Mouse (Mus musculus) T-helper 17 cell (primary cell): ENCODE measurements at regions not wholly inside any gene's neighbourhood (a gene's known extent, or its start where the extent isn't known, plus 50 kb on each side); places are given as distances from the start of the nearest gene placed in this dataset.
"Not testable (repeated sequence)": the region's sequence is repeated elsewhere in the genome, so short reads cannot be mapped to it uniquely, and the experiment has no call there.

ENCODE experiments used
- in situ Hi-C, 2 experiments: fragments of 300-600 bp; cut with MboI, MseI; formaldehyde crosslinking; loops; 1 replicate in 1 of 2; 2 replicates in 1 of 2; pipeline ENCODE4 v1.15.1; 2025; ENCODE audit warnings: high pct_unique_total_duplicates in 2 of 2

DNA sequence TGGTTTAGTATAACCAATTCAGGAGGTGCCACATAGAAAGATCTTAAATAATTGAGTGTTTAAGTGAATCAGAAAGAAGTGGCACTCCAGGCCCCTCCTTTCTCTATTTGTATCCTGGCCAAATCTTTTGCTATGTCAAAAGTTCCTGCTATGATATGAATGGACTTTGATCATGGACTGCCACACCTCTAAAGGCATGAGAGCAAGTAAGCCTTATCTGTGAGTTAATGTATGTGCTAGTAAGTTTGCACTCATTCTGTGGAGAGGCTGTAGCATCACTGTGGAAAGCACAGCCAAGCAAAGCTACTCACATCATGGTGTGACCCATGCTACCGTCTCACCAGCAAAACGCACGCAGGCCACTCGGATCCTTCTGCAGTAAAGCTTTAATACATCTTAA lies 140.2 kb downstream of the Jrkl start:
- in situ Hi-C loops, result no loop called here

DNA sequence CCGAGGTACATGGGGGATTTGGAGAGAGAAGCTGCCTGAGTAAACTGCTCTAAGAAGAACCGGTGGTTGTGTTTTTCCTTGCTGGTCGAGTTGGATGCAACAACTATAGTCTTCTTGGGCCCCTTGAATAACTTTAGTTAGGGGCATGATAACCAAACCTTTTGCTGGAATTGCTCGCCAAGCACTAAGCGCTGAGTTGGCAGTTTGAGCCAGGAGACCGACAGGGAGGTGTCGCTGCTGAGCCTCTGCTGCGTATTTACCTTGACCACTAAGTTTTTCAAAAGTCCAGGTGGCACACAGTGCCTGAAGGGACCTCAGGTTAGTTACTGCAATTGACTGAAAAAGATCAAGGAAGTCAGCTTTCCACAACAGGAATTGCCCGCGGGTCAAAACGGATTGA lies 162.0 kb downstream of the Jrkl start:
- in situ Hi-C loops, result no loop called here

DNA sequence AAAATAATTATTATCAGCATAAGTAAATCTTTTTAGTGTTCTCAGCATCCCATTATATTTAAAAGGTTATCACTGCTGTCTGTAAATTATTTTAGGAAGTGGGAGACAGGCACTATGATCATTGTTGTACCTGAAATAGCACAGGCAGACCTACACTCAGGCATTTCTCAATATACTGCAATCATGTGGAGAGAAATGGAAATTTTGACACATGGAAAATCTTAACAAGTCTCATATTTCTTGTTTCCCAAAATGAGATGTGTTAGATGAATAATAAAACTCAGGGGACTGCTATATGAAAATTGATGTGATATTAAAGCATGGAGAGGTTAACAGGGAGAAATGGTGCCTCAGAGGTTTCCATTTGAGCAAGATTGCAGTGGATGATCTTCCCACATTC lies 196.6 kb downstream of the Jrkl start:
- in situ Hi-C loops, result no loop called here

DNA sequence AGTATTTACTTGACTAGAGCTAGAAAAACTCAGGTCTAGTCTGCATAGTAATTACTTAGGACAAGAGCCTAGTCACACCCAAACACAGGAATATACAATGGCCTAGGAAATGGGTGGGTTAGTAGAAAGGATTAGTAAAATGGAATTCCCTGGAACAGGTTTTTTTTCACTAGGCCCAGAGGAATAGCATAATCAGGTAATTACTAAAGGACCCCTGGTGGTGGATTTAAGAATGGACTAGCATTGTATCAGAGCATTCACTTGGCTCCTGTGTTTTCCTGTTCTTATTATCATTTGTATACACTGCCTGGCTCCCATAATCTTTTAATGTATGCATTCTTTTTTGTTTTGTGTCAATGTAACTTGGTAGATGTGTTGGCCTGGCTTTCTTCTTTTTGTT lies 226.6 kb downstream of the Jrkl start:
- in situ Hi-C loops, result loop anchor here in 1 of 2 experiments (10.0 kb wide), 1 partner anchor 1524 kb away; no protein-coding TSS in a partner anchor

DNA sequence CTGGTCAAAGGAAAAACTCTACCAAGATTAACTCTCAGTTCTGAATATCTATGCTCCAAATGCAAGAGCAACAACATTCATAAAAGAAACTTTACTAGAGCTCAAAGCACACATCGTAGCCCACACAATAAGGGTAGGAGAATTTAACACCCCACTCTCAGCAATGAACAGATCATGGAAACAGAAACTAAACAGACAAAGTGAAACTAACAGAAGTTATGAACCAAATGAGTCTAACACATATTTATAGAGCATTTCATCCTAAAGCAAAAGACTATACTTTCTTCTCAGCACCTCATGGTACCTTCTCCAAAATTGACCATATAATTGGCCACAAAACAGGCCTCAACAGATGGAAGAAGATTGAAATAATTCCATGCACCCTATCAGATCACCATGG lies 262.4 kb downstream of the Jrkl start:
- in situ Hi-C loops, result not testable (repeated sequence)

DNA sequence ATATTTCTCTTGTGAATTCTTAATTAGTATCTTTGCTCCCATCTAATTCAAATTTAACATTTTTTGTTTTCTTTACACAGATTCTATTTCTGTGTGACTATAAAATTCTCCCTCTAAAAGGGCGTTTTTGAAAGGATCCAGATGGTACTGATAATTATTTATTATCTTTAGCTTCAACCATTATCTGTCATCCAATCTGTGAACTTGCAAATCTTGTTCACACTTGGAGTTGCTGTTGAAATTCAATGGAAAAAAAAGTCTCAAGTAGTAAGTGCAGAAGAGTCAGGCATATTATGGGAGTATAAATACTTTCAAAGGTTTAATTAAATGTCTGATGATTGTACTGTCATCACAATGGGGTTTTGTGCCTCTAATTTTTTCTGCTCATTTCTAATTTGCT lies 272.6 kb downstream of the Jrkl start:
- in situ Hi-C loops, result no loop called here

DNA sequence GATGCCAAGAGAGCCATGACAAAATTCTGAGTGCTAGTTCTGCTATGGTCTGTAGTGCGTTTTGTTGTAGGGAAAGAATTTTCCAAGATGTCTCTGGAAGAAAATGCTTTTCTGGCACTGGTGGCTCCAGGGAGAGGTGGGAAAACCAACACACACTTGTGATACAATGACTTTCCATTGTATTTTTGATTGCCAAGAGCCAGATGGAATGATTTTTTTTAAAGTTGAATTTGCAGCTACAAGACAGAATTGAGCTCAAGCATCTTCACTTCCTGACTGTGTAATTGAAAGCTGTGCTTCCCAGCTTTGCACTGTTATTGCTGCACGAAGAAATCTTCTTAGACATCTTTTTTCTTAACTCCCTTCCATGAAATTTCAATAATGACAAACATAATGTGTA lies 285.3 kb downstream of the Jrkl start:
- in situ Hi-C loops, result no loop called here

DNA sequence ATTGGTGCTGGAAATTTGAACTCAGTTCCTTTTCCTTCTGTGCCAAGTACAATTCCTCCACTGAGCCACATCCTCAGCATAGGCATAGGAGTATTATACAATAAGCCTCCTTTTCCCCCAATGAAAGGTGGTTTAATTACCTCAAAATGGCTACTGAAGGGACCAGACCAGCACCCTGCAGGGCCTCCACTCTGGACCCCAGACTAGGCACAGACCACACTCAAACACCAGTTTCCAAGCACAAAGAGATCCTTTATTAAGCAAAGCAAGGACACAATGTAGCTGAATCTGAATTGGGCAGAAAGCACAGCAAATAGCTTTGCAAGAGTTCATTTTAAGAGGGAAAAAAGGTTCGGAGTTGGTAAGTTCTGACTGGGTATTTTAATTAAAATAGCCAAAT lies 299.5 kb downstream of the Jrkl start:
- in situ Hi-C loops, result no loop called here

DNA sequence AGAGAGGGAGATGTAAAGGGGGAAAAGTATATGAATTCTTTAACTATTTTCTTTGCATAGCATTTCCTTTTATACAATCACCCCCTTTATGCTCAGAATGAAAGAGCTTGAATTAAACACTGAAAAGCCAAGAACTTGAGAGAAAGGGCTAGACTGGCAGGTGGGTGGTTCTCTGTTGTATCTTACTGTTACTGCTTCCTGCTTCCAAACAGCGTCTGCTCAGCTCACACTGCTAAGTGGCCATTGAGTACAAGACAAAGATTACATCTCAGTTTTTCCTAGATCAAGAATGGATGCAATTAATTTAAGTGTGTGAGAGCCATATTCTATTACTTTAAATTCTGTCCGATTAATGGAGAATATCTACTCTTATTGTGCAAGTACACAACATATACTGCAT lies 300.2 kb downstream of the Jrkl start:
- in situ Hi-C loops, result no loop called here

DNA sequence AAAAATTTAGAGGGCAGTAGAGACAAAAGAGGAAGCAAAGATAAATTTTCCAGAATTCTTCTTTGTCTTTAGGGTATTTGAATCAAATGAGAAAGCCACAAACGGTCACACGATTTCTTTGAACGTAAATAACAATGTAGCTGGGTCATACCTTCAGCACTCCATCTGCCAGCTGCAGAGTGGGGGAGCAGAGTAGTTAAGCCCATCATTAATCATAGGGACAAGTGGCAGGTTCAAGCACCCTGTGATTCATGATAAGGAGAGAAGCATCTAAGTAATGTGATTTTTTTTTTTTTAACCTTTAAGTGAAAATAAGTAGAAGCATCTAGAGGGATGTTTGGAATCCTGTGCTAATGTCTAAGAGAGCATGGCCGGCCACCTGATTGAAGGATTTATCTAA lies 300.6 kb downstream of the Jrkl start:
- in situ Hi-C loops, result no loop called here

DNA sequence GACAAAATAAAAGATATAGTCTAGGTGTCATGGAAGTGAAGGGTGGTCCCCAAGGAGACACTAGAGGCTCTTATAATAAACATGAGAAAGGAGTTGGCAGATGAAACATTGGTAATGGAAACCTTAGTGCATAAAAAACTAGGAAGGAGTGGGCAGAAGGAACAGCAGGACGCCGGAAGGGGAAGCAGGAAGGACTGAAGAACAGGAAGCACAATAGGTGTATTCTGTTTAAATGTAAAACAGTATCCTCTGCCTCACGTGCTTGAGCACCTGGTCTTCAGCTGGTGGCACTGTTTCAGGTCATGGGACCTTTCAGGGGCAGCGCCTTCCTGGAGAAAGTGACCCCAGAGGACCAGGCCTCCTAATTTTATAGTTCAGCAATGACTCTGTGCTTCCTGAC lies 310.6 kb downstream of the Jrkl start:
- in situ Hi-C loops, result no loop called here

DNA sequence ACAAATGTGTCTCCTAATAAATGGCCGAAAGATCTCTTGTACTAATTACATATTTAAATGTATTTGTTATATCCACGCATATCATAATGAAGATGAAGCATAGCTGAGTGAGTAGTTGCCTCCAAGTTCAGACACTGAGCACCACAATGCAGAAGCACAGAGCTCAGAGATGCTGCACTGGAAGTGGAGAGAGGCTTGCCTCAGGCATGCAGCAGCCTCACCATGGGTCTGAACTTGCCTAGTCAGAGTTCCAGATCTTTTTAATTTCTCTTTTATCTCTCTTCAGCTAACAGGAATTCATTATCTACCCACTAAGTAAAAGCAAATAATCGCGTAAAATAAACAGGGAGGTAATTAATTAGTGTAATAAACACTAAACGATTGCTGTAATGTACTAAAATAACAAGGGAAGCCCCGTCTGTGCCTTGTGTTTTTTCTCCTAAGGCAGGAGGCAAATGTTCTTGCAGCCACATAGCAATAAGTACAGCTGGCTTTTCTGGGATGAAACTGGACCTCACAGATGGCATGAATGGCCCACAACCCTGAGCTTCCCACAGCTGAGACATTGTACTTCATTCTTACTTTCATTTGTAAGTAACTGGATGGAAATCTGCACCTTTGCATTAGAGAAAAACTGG lies 320.0 kb downstream of the Jrkl start:
- in situ Hi-C loops, result no loop called here

DNA sequence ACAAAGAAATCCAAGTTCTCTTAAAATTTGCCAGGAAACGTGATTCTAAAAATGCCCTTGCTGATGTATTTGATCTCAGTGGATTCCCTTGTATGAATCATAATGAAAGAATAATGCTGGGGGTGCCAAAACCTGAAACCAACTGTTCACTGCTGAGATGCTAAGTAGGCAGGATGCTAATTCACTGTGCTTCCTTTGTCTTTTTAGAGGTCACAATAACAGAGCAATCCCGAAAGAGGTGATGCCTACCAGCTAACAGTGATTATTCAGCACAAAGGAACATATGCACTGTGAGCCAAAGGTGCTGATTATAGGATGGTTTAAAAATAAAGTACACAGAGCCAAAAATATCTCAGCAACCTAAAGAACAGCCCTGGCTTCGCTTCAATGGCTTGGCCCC lies 344.9 kb downstream of the Jrkl start:
- in situ Hi-C loops, result no loop called here

DNA sequence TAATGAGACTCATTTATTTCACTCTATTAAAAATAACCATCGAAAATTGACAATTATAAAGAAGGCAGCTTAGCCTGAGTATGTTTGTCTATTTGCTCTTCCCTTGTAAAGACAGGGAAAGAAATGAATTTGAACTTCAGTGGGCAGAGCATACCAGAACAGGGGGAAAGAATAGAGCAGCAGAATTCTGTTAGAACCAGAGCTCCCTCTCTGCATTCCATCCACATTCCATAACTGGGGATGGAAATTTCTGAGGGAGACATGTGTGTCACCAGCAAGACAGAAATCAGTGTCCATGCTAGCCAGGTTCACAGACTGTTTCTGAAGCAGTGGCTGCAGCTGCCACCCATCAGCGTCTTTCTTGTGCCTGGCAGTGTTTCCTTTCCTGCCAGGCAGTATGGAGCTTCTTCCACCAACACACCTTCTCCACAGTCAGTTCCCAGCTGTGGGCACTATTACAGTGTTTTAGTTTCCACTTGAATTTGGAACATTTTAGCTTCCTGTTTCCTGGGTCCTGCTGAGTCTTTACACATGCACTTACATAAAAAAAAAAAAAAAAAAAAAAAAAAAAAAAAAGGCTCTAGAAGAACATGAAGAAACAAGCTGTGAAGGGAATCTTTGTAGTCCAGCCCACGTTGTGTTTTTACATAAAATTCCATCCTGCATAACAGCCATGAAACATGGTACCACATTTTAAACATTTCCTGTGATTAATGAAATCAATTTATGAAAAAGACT lies 365.7 kb downstream of the Jrkl start:
- in situ Hi-C loops, result no loop called here

DNA sequence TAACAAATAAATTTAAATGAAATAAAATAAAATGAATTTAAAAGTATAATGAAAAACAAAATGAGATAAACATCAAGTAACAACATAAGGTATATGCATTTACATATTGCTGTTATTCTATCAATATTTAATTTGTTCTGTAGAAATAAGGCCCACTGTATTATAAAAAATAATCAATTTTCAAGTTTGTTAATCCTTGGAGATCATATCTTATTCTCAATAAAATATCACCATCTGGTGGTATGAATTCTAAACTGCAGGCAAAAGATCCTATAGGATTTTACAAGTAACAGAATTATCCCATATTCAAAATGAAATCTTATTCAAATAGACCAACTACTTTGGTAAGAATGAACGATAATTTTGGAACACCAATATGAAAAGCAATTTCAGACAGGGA lies 369.1 kb downstream of the Jrkl start:
- in situ Hi-C loops, result no loop called here

DNA sequence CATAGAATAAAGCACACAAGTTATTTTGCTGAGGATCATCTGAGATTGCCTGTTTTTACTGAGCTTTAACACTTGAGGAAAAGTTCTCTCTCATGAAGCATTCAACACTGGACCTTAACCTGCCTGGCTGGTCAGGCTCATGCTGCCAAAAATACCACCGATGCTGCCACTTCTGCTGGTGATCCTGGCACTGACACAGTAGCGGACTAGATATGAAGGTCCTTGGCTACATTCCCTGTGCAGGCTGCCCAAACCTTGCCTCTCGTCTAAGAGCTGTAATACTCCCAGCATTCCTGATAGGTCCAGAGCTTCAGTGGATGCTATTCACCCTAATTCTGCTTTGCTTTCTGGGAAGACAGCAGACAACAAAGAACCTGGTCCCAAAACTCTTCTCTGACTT lies 374.7 kb downstream of the Jrkl start:
- in situ Hi-C loops, result no loop called here
